Mouse (Mus musculus): ENCODE measurements around the gene 9030612E09Rik. TPM values are rescaled to one million over a fixed set of nuclear protein-coding genes. Genes with fewer than 3 reads are reported as not detected.

Gene 9030612E09Rik
- polyA plus RNA-seq (2015; fragmentation: Nextera tagmentation; extraction: Ambion mirVana), result 2.3 TPM in 2 replicates

DNA sequence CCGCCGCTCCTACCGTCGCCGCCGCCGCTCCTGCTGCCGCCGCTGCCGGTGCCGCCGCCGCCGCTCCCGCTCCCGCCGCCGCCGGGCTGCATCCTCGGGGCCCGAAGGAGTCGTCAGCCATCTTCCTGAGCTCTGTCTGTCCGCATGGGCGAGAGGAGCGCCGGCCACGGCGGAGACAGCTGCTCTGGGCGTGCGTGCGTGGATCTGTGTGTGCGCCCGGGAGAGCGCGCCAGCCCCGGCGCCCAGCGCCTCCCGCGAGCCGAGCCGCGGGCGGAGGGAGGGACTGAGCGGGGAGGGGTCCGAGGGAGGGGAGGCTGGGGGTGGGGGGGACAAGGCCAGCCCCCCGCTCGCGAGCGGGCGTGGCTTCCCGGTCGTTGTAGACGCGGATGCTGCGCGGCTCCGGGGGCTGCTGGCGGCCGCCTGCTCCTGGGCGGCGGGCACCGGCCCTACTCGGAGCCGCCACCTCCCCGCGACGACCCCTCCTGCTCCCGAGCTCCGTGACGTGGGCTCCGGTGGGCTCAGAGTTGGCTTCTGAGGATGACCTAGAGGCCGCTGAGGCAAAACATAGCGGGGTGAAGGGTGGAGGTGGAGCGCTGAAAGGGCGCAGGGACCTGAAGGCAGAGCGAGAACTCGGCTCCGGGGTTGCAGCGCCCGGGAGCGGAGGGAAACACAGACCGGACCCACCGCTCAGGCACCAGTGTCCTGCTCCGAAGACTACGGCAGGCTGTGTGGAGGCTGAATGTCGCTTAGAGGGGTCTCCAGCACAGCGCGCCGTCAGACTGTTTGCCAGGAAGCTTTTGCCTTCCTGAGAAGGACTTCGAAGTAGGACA lies at the start of gene 9030612E09Rik, which contains the start of gene Sobp:
Gene 9030612E09Rik (plus strand): TSS at position 379 of the 830 bp plus-strand sequence.
Gene Sobp (minus strand): TSS at position 205 of the 830 bp plus-strand sequence.
- under 1% methylated on average over 49 of the region's 91 CpGs for WGBS
- Histone ChIP-seq H3K4me1 (replicated peaks) (peaks cover 39% of the 10 kb centered on the region), H3K4me2 (peak within 1 kb of the TSS; percentile 90), H3K27me3 (no peaks in the 10 kb centered on the region), H3K9me3 (no peaks in the 10 kb centered on the region), H3K36me3 (no peaks in the 10 kb centered on the region), H3K4me3 (peak within 1 kb of the TSS; percentile 98), H3K9ac (peak within 1 kb of the TSS; percentile 94), H3K27ac (replicated peaks) (peak within 1 kb of the TSS; percentile 98)
- peak; percentile 92 for ATAC-seq (ENCODE audit: low FRiP score, low read depth)

DNA sequence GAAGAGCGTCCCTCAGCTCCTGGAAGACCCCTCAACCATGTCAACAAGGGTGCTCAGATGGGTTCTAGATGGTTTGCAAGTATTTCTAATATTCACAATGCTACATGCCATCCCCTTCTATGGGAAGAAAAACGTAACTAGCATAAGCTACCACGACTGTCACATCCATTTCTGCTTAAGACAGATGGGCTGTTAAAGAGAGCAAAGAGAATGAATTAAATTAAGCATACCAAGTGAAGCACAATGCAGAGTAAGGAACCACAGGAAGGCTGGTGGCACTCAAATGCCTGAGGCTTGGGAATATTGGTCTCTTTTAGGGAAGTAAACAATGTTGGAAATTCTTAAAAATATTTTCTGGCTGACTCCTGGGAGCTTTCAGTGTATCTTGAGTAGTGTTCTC lies 45.8 kb upstream of the 9030612E09Rik start:
- Histone ChIP-seq H3K9ac (no peak overlapping the region), H3K4me2 (no peak overlapping the region), H3K4me1 (replicated peaks) (peaks cover 9% of the 10 kb centered on the region), H3K27ac (replicated peaks) (no peak overlapping the region), H3K4me3 (no peak overlapping the region), H3K36me3 (0 out of 2 replicates have a peak, but pooled peaks cover 4% of the 10 kb centered on the region), H3K27me3 (no peaks in the 10 kb centered on the region), H3K9me3 (no peaks in the 10 kb centered on the region)
- WGBS, result 28% methylated on average over 3 of the region's 3 CpGs
- ATAC-seq (ENCODE audit: low FRiP score, low read depth), result peak; percentile 20; the same call in 1 of the 2 replicates

DNA sequence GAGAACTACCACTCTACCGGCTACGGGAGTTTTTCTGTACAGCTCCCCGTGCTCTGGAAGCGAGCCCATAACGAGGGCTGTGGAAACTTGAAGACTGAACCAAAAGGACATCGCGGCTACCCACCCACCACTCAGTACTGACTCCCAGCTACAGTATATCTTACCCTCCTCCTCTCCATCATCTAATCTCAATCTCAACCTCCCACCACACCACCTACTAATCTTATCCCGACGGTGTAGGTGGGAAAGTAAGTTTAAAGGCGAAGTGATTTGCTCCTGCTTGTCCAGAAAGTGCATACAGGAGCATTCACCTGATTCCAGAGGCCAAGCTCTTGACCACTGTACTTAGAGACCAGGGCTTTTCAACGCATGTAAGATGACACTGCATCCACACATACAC lies 40.5 kb upstream of the 9030612E09Rik start:
- no peak for ATAC-seq (ENCODE audit: low FRiP score, low read depth)
- Histone ChIP-seq H3K36me3 (no peaks in the 10 kb centered on the region), H3K27ac (replicated peaks) (no peak overlapping the region), H3K4me3 (no peak overlapping the region), H3K9ac (no peak overlapping the region), H3K27me3 (no peaks in the 10 kb centered on the region), H3K4me1 (replicated peaks) (no peaks in the 10 kb centered on the region), H3K4me2 (no peak overlapping the region), H3K9me3 (no peaks in the 10 kb centered on the region)
- 92% methylated on average over 11 of the region's 11 CpGs for WGBS

- Histone ChIP-seq H3K4me3 (no peak overlapping the region), H3K27me3 (no peaks in the 10 kb centered on the region), H3K4me2 (no peak overlapping the region), H3K9me3 (no peaks in the 10 kb centered on the region), H3K9ac (no peak overlapping the region), H3K27ac (replicated peaks) (no peak overlapping the region), H3K4me1 (replicated peaks) (no peaks in the 10 kb centered on the region), H3K36me3 (no peaks in the 10 kb centered on the region)
- WGBS, result 89% methylated on average over 9 of the region's 9 CpGs
- no peak for ATAC-seq (ENCODE audit: low FRiP score, low read depth)
Measured at GRCm38 (mm10) chr10:43143173-43143572, 31.3 kb upstream of the 9030612E09Rik start.

GRCm38 (mm10) chr10:43148456-43148855 lies 26.0 kb upstream of the 9030612E09Rik start:
- no peaks in the 10 kb centered on the region for H3K4me1 ChIP-seq (replicated peaks)
- no peak for ATAC-seq (ENCODE audit: low FRiP score, low read depth)
- no peak overlapping the region for H3K4me3 ChIP-seq
- no peak overlapping the region for H3K27ac ChIP-seq (replicated peaks)
- 0 out of 2 replicates have a peak, but pooled peaks cover 3% of the 10 kb centered on the region for H3K36me3 ChIP-seq
- H3K4me2 ChIP-seq, result no peak overlapping the region
- WGBS, result 78% methylated on average over 11 of the region's 11 CpGs
- no peaks in the 10 kb centered on the region for H3K27me3 ChIP-seq
- H3K9ac ChIP-seq, result no peak overlapping the region
- H3K9me3 ChIP-seq, result no peaks in the 10 kb centered on the region

DNA sequence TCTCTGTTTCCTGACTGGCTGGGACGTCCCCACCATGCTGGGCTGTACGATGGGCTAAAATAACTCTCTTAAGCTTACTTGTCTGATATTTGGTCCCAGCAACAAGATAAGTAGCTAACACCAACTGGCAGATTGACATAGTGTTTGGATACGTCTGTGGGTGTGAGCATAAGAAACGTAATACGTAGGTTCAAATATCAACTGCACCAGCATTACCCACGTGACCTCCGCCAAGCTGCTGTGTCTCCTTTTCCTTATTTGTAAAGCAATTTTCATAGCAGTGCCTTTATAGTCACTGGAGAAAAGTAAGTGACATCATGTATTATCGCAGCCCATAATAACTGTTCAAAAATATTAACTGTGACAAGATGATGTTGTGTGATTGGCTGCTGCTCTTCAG lies 21.9 kb upstream of the 9030612E09Rik start:
- Histone ChIP-seq H3K4me2 (no peak overlapping the region), H3K9me3 (no peaks in the 10 kb centered on the region), H3K4me1 (replicated peaks) (peaks cover 22% of the 10 kb centered on the region), H3K27me3 (no peaks in the 10 kb centered on the region), H3K9ac (no peak overlapping the region), H3K4me3 (no peak overlapping the region), H3K27ac (replicated peaks) (no peak overlapping the region), H3K36me3 (peaks cover 6% of the 10 kb centered on the region; the same call in 1 of the 2 replicates)
- no peak for ATAC-seq (ENCODE audit: low FRiP score, low read depth)
- WGBS, result 86% methylated on average over 8 of the region's 8 CpGs

DNA sequence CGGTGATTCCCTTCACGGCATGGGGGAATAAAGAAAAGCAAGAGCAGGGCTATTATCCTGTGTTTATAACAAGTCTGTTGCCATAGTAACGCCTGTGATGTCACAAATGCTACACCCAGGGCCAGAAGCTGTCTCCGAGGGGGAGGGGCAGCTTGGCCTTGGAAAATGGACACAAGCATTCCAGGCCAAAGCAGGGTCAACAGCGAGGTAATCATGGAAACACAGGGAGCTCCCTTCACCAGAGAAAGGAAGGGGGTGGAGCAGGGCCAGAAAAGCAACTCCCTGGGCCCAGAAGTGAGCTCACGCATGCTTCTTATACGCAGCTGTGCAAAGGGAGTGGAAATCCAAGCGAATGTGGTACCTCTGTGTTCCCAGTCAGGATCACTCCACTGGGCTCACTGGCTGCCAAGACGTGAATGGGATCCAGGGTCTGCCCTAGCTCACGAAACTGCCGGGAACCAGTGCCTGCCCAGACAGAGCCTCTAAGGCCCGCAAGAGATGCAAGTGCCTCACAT lies 19.4 kb upstream of the 9030612E09Rik start:
- Histone ChIP-seq H3K4me1 (replicated peaks) (peaks cover 22% of the 10 kb centered on the region), H3K27me3 (no peaks in the 10 kb centered on the region), H3K27ac (replicated peaks) (peak overlapping the region; percentile 73), H3K9ac (no peak overlapping the region), H3K36me3 (peaks cover 8% of the 10 kb centered on the region; the same call in 1 of the 2 replicates), H3K4me3 (no peak overlapping the region), H3K9me3 (no peaks in the 10 kb centered on the region), H3K4me2 (peak overlapping the region; percentile 36)
- WGBS, result 3% methylated on average over 12 of the region's 12 CpGs
- ATAC-seq (ENCODE audit: low FRiP score, low read depth), result peak; percentile 77

- Histone ChIP-seq H3K4me1 (replicated peaks) (peaks cover 25% of the 10 kb centered on the region), H3K27me3 (no peaks in the 10 kb centered on the region), H3K9me3 (no peaks in the 10 kb centered on the region), H3K36me3 (peaks cover 5% of the 10 kb centered on the region; the same call in 1 of the 2 replicates), H3K4me2 (no peak overlapping the region), H3K27ac (replicated peaks) (no peak overlapping the region), H3K9ac (no peak overlapping the region), H3K4me3 (no peak overlapping the region)
- ATAC-seq (ENCODE audit: low FRiP score, low read depth), result no peak
- WGBS, result 87% methylated on average over 5 of the region's 5 CpGs
Measured at GRCm38 (mm10) chr10:43158917-43159316, 15.6 kb upstream of the 9030612E09Rik start.

DNA sequence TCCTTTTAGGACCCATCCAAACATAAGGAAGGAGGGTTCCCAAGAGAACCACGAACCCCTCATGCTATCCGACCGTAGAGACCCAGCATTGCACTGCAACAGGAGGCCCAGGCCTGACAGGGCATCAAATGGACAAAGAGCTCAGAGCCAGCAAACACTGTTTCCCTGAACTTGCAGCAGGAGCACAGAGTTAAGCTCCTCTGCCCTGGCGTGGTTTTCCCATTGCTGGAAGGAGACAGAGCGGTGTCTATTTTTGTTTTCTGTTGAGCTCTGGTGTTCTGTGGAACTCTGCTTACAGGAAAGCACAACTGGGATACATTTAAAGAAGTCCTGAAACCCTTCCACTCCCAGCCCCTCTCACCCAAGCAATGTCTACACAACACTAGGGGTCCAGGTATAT lies 15.2 kb upstream of the 9030612E09Rik start:
- Histone ChIP-seq H3K4me1 (replicated peaks) (peaks cover 21% of the 10 kb centered on the region), H3K27me3 (no peaks in the 10 kb centered on the region), H3K27ac (replicated peaks) (no peak overlapping the region), H3K4me3 (no peak overlapping the region), H3K9ac (no peak overlapping the region), H3K4me2 (no peak overlapping the region), H3K9me3 (no peaks in the 10 kb centered on the region), H3K36me3 (peaks cover 5% of the 10 kb centered on the region; the same call in 1 of the 2 replicates)
- no peak for ATAC-seq (ENCODE audit: low FRiP score, low read depth)
- 79% methylated on average over 5 of the region's 5 CpGs for WGBS

GRCm38 (mm10) chr10:43162318-43162717 lies 12.2 kb upstream of the 9030612E09Rik start:
- Histone ChIP-seq H3K4me3 (no peak overlapping the region), H3K36me3 (peaks cover 5% of the 10 kb centered on the region; the same call in 1 of the 2 replicates), H3K27me3 (no peaks in the 10 kb centered on the region), H3K4me2 (peak overlapping the region; percentile 8; the same call in 1 of the 2 replicates), H3K4me1 (replicated peaks) (peaks cover 6% of the 10 kb centered on the region), H3K27ac (replicated peaks) (0 out of 2 replicates have a peak overlapping the region, but pooled peaks have one; percentile 48), H3K9me3 (no peaks in the 10 kb centered on the region), H3K9ac (no peak overlapping the region)
- peak; percentile 66 for ATAC-seq (ENCODE audit: low FRiP score, low read depth)
- 46% methylated on average over 12 of the region's 12 CpGs for WGBS

DNA sequence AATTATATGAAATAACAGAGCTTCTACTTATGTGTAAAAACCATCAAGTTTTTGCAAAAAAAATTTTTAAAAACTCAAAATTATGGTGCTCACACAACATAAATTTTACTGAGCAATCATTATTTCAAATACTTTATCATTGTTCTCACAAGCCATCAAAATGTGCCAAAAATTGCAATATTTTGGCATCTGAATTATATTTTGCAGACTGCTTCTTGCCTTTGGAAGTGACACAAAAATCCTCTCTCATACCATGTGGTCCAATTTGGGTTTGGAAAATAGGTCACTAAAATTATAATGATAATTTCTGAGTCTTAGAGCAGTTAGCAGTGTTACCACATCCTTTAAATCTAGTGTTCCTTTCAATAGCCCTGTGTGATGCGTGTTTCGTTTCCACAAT lies 10.1 kb upstream of the 9030612E09Rik start:
- ATAC-seq (ENCODE audit: low FRiP score, low read depth), result no peak
- H3K36me3 ChIP-seq, result no peaks in the 10 kb centered on the region
- no peak overlapping the region for H3K27ac ChIP-seq (replicated peaks)
- H3K9me3 ChIP-seq, result no peaks in the 10 kb centered on the region
- no peak overlapping the region for H3K9ac ChIP-seq
- no peaks in the 10 kb centered on the region for H3K27me3 ChIP-seq
- 96% methylated on average over 2 of the region's 2 CpGs for WGBS
- no peak overlapping the region for H3K4me2 ChIP-seq
- no peak overlapping the region for H3K4me3 ChIP-seq
- H3K4me1 ChIP-seq (replicated peaks), result peaks cover 17% of the 10 kb centered on the region

- Histone ChIP-seq H3K9me3 (no peaks in the 10 kb centered on the region), H3K9ac (no peak overlapping the region), H3K4me2 (no peak overlapping the region), H3K36me3 (no peaks in the 10 kb centered on the region), H3K27me3 (no peaks in the 10 kb centered on the region), H3K4me1 (replicated peaks) (peaks cover 31% of the 10 kb centered on the region), H3K4me3 (no peak overlapping the region), H3K27ac (replicated peaks) (no peak overlapping the region)
- WGBS, result 89% methylated on average over 1 of the region's 1 CpGs
- ATAC-seq (ENCODE audit: low FRiP score, low read depth), result no peak
Measured at GRCm38 (mm10) chr10:43166146-43166545, 8.4 kb upstream of the 9030612E09Rik start.

Measured in hindbrain, embryonic 15.5 days (tissue).